In genomic region chr8:71381421-71381970, GRCm38 (mm10) we compare ENCODE assay signal across 7 mouse cellular contexts. TPM values are rescaled to one million over a fixed set of nuclear protein-coding genes. Genes with fewer than 3 reads are reported as not detected.
DNase-seq lines count a peak whose midpoint lies in the region; ATAC-seq lines count a peak whose summit lies in the region.

Gene Nr2f6, minus strand, starts transcription at chr8:71381960.

- H3K9me3 ChIP-seq in intestine, embryonic 14.5 days (ENCODE audit: control insufficient read depth, low read length): no peaks in the 10 kb centered on the region
- no peaks in the 10 kb centered on the region for H3K9me3 ChIP-seq in stomach, embryonic 15.5 days

- ATAC-seq in intestine, embryonic 14.5 days (replicated peaks; ENCODE audit: low FRiP score, low TSS enrichment, low read depth): peak; percentile 29
- ATAC-seq in stomach, embryonic 15.5 days (ENCODE audit: insufficient read depth, low FRiP score, low read depth): peak; percentile 9

- H3K4me3 ChIP-seq in intestine, embryonic 14.5 days (ENCODE audit: low read depth, low read length): peak within 1 kb of the TSS; percentile 93
- peak within 1 kb of the TSS; percentile 86 for H3K4me3 ChIP-seq in stomach, embryonic 15.5 days (replicated peaks)

- H3K4me1 ChIP-seq in intestine, embryonic 14.5 days (replicated peaks; ENCODE audit: control insufficient read depth, insufficient read depth, low read length): peaks cover 37% of the 10 kb centered on the region
- H3K4me1 ChIP-seq in stomach, embryonic 15.5 days: peaks cover 45% of the 10 kb centered on the region

- intact Hi-C loops in left cerebral cortex, postnatal 4 days (cut with DNase I): no loop called here

- WGBS in intestine, embryonic 14.5 days: under 1% methylated on average over 77 of the region's 89 CpGs
- under 1% methylated on average over 42 of the region's 89 CpGs for WGBS in stomach, embryonic 15.5 days

- peak; percentile 85 for DNase-seq in ZHBTc4 (ENCODE audit: low read depth, low spot score)
- peak; percentile 77 for DNase-seq in cerebellum, adult 9-11 months
- DNase-seq in gastrocnemius, postnatal 25 days: peak; percentile 72
- peak; percentile 86 for DNase-seq in intestine, embryonic 14.5 days (ENCODE audit: low spot score)
- DNase-seq in left cerebral cortex, postnatal 4 days: peak; percentile 76
- peak; percentile 84 for DNase-seq in mesoderm, embryonic 11.5 days (ENCODE audit: low read depth, low spot score)

- peak within 1 kb of the TSS; percentile 97 for H3K4me2 ChIP-seq in intestine, embryonic 14.5 days (ENCODE audit: low read length)
- H3K4me2 ChIP-seq in stomach, embryonic 15.5 days: peak within 1 kb of the TSS; percentile 96

- peak within 1 kb of the TSS; percentile 85 for H3K9ac ChIP-seq in intestine, embryonic 14.5 days (ENCODE audit: low read length)
- peak within 1 kb of the TSS; percentile 79 for H3K9ac ChIP-seq in stomach, embryonic 15.5 days

- H3K36me3 ChIP-seq in intestine, embryonic 14.5 days (ENCODE audit: control insufficient read depth, insufficient read depth, low read length): peaks cover 15% of the 10 kb centered on the region
- H3K36me3 ChIP-seq in stomach, embryonic 15.5 days: no peaks in the 10 kb centered on the region

- peak within 1 kb of the TSS; percentile 91 for H3K27ac ChIP-seq in intestine, embryonic 14.5 days (ENCODE audit: low read depth)
- H3K27ac ChIP-seq in stomach, embryonic 15.5 days: peak within 1 kb of the TSS; percentile 96

- no peaks in the 10 kb centered on the region for H3K27me3 ChIP-seq in intestine, embryonic 14.5 days (replicated peaks; ENCODE audit: control insufficient read depth, insufficient read depth, low read length)
- no peaks in the 10 kb centered on the region for H3K27me3 ChIP-seq in stomach, embryonic 15.5 days (replicated peaks)

RNA-seq across cellular contexts. Expression of gene Nr2f6, which starts in this region (rescaled TPM):
- total RNA-seq in gastrocnemius, postnatal 25 days (2021): 10 to 100 TPM; 21.6 to 21.7 TPM
- polyA plus RNA-seq in intestine, embryonic 14.5 days (2014; fragmentation: Nextera tagmentation; extraction: Ambion mirVana): 71.8 and 92.8 TPM in 2 replicates
- 10 to 100 TPM; 32.2 to 33.1 TPM for total RNA-seq in left cerebral cortex, postnatal 4 days (2021)
- polyA plus RNA-seq in stomach, embryonic 15.5 days (2015; fragmentation: Nextera tagmentation; extraction: Ambion mirVana): 80.9 and 81.8 TPM in 2 replicates

Comparison
In these comparisons a context has a peak if more than half of its experiments do, and no peak if none do; other contexts are left out.
1. Peak in every context shown above with its lines: DNase-seq, ATAC-seq, H3K4me3 ChIP-seq and H3K27ac ChIP-seq.